Mouse (Mus musculus): Measurements from ENCODE around the gene Neurod6. TPM values are rescaled to one million over a fixed set of nuclear protein-coding genes. Genes with fewer than 3 reads are reported as not detected.

Gene Neurod6
- polyA plus RNA-seq, 1 experiment from 2014 or later: not detected

DNA sequence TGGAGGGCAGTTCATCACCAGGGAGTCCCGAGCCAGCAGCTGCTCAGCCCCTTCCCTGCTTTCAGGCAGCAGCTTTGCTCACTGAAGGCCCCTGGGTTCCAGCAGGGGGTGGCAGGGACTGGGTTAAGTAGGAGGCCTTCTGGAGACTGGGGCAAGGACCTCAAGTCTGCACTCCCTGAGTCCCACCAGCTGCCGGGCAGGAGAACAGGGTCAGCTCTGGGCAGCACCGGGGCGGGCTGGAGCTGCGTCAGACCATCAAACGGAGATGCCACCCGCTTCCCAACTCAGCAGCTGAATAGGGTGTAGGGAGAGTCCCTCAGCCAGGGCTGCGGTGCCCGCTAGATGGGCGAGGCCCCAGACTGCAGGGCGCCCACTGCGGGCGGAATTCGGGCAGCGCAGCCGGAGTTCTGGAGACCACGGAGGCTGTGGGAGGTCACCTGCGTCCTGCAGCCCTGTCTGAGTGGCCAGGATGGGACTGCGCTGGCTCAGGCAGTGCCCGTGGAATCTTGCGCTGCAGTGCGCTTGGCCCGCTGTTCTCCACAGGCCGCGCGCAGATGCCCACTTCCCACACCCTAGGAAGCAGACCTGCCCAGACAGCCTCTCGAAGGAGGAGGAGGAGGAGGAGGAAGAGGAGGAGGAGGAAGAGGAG lies 4.3 kb downstream of the Neurod6 start:
- 3% methylated on average over 27 of the region's 27 CpGs for WGBS
- peak; percentile 24 for DNase-seq (ENCODE audit: low spot score)
- TF ChIP-seq CTCF (IDR thresholded peaks at IDR 0.05; ENCODE audit: low read depth): peak; percentile 56
- Histone ChIP-seq H3K9ac (ENCODE audit: low read depth, low read length) (0 out of 2 replicates have a peak overlapping the region, but pooled peaks have one; percentile 10), H3K27me3 (ENCODE audit: insufficient read depth, low read length) (no peaks in the 10 kb centered on the region), H3K9me3 (replicated peaks; ENCODE audit: low read length) (no peaks in the 10 kb centered on the region), H3K4me1 (replicated peaks; ENCODE audit: insufficient read depth, low read length) (no peaks in the 10 kb centered on the region), H3K27ac (no peak overlapping the region), H3K36me3 (ENCODE audit: insufficient read depth, low read length) (no peaks in the 10 kb centered on the region), H3K4me3 (replicated peaks; ENCODE audit: low read depth, low read length) (peak overlapping the region; percentile 9; the same call in 1 of the 2 replicates), H3K4me2 (ENCODE audit: low read length) (peak overlapping the region; percentile 50)
- peak; percentile 82 for ATAC-seq (replicated peaks; ENCODE audit: low FRiP score, low read depth)

DNA sequence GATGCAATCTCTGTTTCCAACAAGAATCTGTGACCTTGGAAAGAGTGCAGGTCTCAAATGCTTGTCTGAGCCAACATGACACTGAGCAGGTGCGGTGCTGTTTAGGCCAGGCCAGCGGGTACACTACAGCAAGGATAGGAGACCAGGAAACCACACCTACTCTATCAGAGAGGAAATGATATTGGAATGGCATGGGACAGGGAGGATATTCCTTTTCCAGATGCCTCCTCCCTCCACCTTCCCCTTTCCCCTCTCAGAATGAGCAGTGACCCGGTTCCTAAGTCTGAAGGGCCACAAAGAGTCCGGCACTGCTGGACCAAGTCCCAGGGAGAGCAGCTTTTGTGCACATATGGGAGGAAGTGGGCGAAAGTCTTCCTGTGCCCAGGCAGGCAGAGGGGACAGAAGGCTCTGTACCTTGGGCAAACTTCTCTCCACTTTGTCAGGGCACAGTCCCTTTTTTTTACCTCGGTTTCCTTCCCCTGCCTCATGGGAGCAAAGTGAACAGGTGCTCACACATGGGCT lies 4.9 kb downstream of the Neurod6 start:
- no peak overlapping the region for H3K27ac ChIP-seq
- no peak overlapping the region for H3K4me3 ChIP-seq (replicated peaks; ENCODE audit: low read depth, low read length)
- no peaks in the 10 kb centered on the region for H3K27me3 ChIP-seq (ENCODE audit: insufficient read depth, low read length)
- WGBS: 57% methylated on average over 6 of the region's 6 CpGs
- no peak for DNase-seq (ENCODE audit: low spot score)
- TF ChIP-seq CTCF (IDR thresholded peaks at IDR 0.05; ENCODE audit: low read depth): no peak
- no peak for ATAC-seq (replicated peaks; ENCODE audit: low FRiP score, low read depth)
- H3K9ac ChIP-seq (ENCODE audit: low read depth, low read length): no peak overlapping the region
- no peaks in the 10 kb centered on the region for H3K36me3 ChIP-seq (ENCODE audit: insufficient read depth, low read length)
- no peak overlapping the region for H3K4me2 ChIP-seq (ENCODE audit: low read length)
- H3K4me1 ChIP-seq (replicated peaks; ENCODE audit: insufficient read depth, low read length): no peaks in the 10 kb centered on the region
- H3K9me3 ChIP-seq (replicated peaks; ENCODE audit: low read length): no peaks in the 10 kb centered on the region

DNA sequence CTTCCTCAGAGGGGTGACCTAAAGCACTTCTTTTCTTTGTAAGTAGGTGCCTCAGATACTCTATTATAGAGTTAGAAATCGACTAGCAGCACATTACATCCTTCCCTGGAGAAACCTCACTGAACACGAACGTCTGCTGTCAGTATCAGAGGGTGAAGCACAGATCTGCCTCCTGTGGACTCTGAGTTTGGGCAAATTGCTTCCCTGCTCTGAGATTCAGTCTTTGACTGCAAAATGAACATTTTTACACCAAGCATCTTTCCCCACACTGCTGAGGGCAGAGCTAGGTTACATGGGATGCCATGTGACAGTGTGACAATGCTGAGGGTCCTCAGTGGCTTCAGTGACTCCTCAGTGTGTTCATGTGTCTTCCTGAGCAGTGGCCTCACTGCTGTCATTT lies 13.3 kb downstream of the Neurod6 start:
- Histone ChIP-seq H3K4me3 (replicated peaks; ENCODE audit: low read depth, low read length) (no peak overlapping the region), H3K9me3 (replicated peaks; ENCODE audit: low read length) (no peaks in the 10 kb centered on the region), H3K4me2 (ENCODE audit: low read length) (no peak overlapping the region), H3K9ac (ENCODE audit: low read depth, low read length) (no peak overlapping the region), H3K36me3 (ENCODE audit: insufficient read depth, low read length) (no peaks in the 10 kb centered on the region), H3K27me3 (ENCODE audit: insufficient read depth, low read length) (no peaks in the 10 kb centered on the region), H3K4me1 (replicated peaks; ENCODE audit: insufficient read depth, low read length) (no peaks in the 10 kb centered on the region), H3K27ac (no peak overlapping the region)
- no peak for DNase-seq (ENCODE audit: low spot score)
- TF ChIP-seq CTCF (IDR thresholded peaks at IDR 0.05; ENCODE audit: low read depth): no peak
- ATAC-seq (replicated peaks; ENCODE audit: low FRiP score, low read depth): no peak
- 82% methylated on average over 3 of the region's 3 CpGs for WGBS

DNA sequence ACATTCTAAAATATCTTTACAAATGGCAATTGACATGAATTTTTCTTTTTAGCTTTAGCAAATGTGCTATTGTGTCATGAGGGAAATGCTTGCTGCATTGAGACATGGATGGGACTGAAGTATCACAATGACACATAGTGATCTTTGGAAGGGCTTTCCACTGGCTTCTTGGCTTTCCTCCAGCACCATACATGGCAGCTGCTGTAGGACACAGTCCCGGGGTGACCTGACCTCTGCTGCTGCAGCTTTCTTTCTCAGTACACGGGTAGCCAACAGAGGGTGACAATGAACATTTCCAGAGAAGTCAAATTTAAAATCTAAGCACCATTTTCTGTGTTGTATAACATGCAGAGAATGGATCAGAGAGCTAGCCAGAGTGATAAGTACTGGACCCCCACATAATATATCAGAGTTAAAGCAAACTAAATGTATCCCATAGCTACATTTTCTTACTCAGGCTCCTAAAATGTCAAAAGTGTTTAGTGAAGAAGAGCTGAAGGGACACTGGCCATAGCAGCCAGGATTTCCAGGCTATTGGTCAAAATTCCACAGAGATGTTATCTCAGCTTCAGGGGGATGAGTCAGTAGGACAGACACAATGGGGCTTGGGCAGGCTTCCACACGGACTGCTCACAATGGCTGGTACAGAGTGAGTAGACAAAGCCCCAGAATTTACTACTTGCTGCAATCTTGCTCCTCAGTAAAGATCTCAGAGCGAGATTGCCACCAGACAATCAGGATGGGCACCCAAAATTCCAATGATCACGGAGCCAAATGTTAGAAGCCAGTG lies 19.7 kb downstream of the Neurod6 start:
- Histone ChIP-seq H3K27me3 (ENCODE audit: insufficient read depth, low read length) (no peaks in the 10 kb centered on the region), H3K4me3 (replicated peaks; ENCODE audit: low read depth, low read length) (no peak overlapping the region), H3K9ac (ENCODE audit: low read depth, low read length) (no peak overlapping the region), H3K36me3 (ENCODE audit: insufficient read depth, low read length) (no peaks in the 10 kb centered on the region), H3K9me3 (replicated peaks; ENCODE audit: low read length) (no peaks in the 10 kb centered on the region), H3K4me2 (ENCODE audit: low read length) (no peak overlapping the region), H3K27ac (no peak overlapping the region), H3K4me1 (replicated peaks; ENCODE audit: insufficient read depth, low read length) (no peaks in the 10 kb centered on the region)
- ATAC-seq (replicated peaks; ENCODE audit: low FRiP score, low read depth) (no peak), DNase-seq (ENCODE audit: low spot score) (no peak)
- 61% methylated on average over 5 of the region's 5 CpGs for WGBS
- no peak for TF ChIP-seq CTCF (IDR thresholded peaks at IDR 0.05; ENCODE audit: low read depth)

DNA sequence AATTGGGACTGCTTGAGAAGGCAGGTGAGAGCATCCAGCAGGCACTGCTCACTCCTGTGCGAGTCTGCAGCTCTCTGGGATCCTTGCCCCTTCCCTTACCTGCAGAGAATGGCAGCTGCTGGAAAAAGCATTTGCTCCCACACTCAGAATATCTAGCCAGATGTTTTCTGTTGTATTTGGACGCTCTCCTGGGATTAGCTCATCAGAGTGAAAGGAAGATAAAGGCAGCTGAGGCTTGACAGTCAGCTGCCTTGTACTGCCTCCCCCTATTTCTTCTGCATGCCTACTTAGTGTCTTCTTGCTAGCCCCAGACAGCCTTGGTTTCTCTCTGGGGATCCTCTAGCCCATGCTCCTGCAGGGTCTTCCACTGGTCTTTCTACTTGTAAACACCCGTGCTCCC lies 31.1 kb downstream of the Neurod6 start:
- ATAC-seq (replicated peaks; ENCODE audit: low FRiP score, low read depth): no peak
- Histone ChIP-seq H3K27me3 (ENCODE audit: insufficient read depth, low read length) (no peaks in the 10 kb centered on the region), H3K9ac (ENCODE audit: low read depth, low read length) (no peak overlapping the region), H3K4me2 (ENCODE audit: low read length) (no peak overlapping the region), H3K9me3 (replicated peaks; ENCODE audit: low read length) (no peaks in the 10 kb centered on the region), H3K4me1 (replicated peaks; ENCODE audit: insufficient read depth, low read length) (no peaks in the 10 kb centered on the region), H3K36me3 (ENCODE audit: insufficient read depth, low read length) (no peaks in the 10 kb centered on the region), H3K27ac (no peak overlapping the region), H3K4me3 (replicated peaks; ENCODE audit: low read depth, low read length) (no peak overlapping the region)
- TF ChIP-seq CTCF (IDR thresholded peaks at IDR 0.05; ENCODE audit: low read depth): no peak
- no peak for DNase-seq (ENCODE audit: low spot score)
- WGBS: 52% methylated on average over 3 of the region's 3 CpGs

DNA sequence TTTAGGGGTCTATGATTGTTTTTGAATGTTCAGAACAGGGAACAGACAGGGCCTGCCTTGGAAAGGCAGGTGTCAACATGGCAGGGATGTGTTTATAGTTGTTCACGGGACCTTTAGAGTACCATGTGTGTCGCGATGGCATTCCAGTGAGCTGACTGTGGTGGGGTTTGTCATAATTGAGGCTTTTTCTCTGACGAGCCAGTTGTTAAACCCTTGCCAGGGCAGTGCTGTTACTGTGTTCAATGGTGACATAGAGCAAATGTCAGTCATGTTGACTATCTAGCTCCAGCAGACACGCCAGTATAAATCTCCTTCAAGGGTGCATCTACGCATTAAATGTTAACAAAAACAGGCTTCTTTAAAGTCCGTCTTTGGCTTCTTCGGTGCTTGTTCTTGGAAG lies 31.5 kb downstream of the Neurod6 start:
- WGBS: 64% methylated on average over 8 of the region's 8 CpGs
- Histone ChIP-seq H3K27ac (no peak overlapping the region), H3K36me3 (ENCODE audit: insufficient read depth, low read length) (no peaks in the 10 kb centered on the region), H3K4me1 (replicated peaks; ENCODE audit: insufficient read depth, low read length) (no peaks in the 10 kb centered on the region), H3K9me3 (replicated peaks; ENCODE audit: low read length) (no peaks in the 10 kb centered on the region), H3K4me2 (ENCODE audit: low read length) (no peak overlapping the region), H3K27me3 (ENCODE audit: insufficient read depth, low read length) (no peaks in the 10 kb centered on the region), H3K4me3 (replicated peaks; ENCODE audit: low read depth, low read length) (no peak overlapping the region), H3K9ac (ENCODE audit: low read depth, low read length) (no peak overlapping the region)
- DNase-seq (ENCODE audit: low spot score) (no peak), ATAC-seq (replicated peaks; ENCODE audit: low FRiP score, low read depth) (no peak)
- TF ChIP-seq CTCF (IDR thresholded peaks at IDR 0.05; ENCODE audit: low read depth): no peak
